Mouse (Mus musculus): ENCODE measurements at regions not wholly inside any gene's neighbourhood (a gene's known extent, or its start where the extent isn't known, plus 50 kb on each side); places are given as distances from the start of the nearest gene placed in this dataset.
"Not testable (repeated sequence)": the region's sequence is repeated elsewhere in the genome, so short reads cannot be mapped to it uniquely, and the experiment has no call there.

GRCm38 (mm10) chr6:112564119-112564518 is 74.4 kb upstream of the Oxtr start:
- peak; percentile 37 for DNase-seq

GRCm38 (mm10) chr6:112563659-112564058 is 73.9 kb upstream of the Oxtr start:
- DNase-seq = not testable (repeated sequence)

GRCm38 (mm10) chr6:112562039-112562438 is 72.3 kb upstream of the Oxtr start:
- DNase-seq = no peak

GRCm38 (mm10) chr6:112561568-112561967 is 71.8 kb upstream of the Oxtr start:
- DNase-seq = no peak

- no peak for DNase-seq
These were observed 69.8 kb upstream of the Oxtr start for GRCm38 (mm10) chr6:112559549-112559948.

GRCm38 (mm10) chr6:112557516-112557915 is 67.8 kb upstream of the Oxtr start:
- no peak for DNase-seq

- no peak for DNase-seq
These were observed 66.8 kb upstream of the Oxtr start for GRCm38 (mm10) chr6:112556401-112557165.

GRCm38 (mm10) chr6:112554091-112554490 is 64.3 kb upstream of the Oxtr start:
- DNase-seq = no peak

GRCm38 (mm10) chr6:112553231-112553920 is 63.6 kb upstream of the Oxtr start:
- DNase-seq = no peak

GRCm38 (mm10) chr6:112552560-112552959 is 62.8 kb upstream of the Oxtr start:
- DNase-seq = no peak

- no peak for DNase-seq
These were observed 61.6 kb upstream of the Oxtr start for GRCm38 (mm10) chr6:112551298-112551697.

GRCm38 (mm10) chr6:112547251-112547650 is 57.5 kb upstream of the Oxtr start:
- DNase-seq = no peak

- DNase-seq = no peak
These were observed 56.3 kb upstream of the Oxtr start for GRCm38 (mm10) chr6:112546033-112546432.

- DNase-seq = no peak
These were observed 54.6 kb upstream of the Oxtr start for GRCm38 (mm10) chr6:112544315-112544714.

GRCm38 (mm10) chr6:112542692-112543091 is 52.9 kb upstream of the Oxtr start:
- DNase-seq = no peak
